Mouse (Mus musculus) heart, adult 18-20 months (tissue): ENCODE data around the gene Med13l. TPM values are rescaled to one million over a fixed set of nuclear protein-coding genes. Genes with fewer than 3 reads are reported as not detected.

Experiments
- DNase-seq, 2 experiments: peaks; one replicate each; pipeline ENCODE4 v3.0.0; 2021 to 2022; ENCODE audit warnings: mixed read lengths in 1 of 2
- total RNA-seq, 2 experiments: library from RNA; stranded (reverse); gene quantifications; 2 replicates each; pipeline ENCODE4 v1.2.3; 2021

The Med13l gene
- total RNA-seq, 2 experiments from 2014 or later: 27.4 to 31.0 TPM

- DNase-seq: peak; percentile 73 to 84
Measured at GRCm38 (mm10) chr5:118594470-118595236, 34.2 kb downstream of the Med13l start.

- no peak for DNase-seq
Measured at GRCm38 (mm10) chr5:118595901-118596300, 35.4 kb downstream of the Med13l start.

- DNase-seq: no peak
Measured at GRCm38 (mm10) chr5:118596452-118597092, 36.1 kb downstream of the Med13l start.

GRCm38 (mm10) chr5:118598601-118599000 is 38.1 kb downstream of the Med13l start:
- no peak for DNase-seq

GRCm38 (mm10) chr5:118601452-118601851 is 41.0 kb downstream of the Med13l start:
- DNase-seq: no peak

- DNase-seq: no peak
Measured at GRCm38 (mm10) chr5:118602706-118603105, 42.2 kb downstream of the Med13l start.

- DNase-seq: no peak
Measured at GRCm38 (mm10) chr5:118605424-118606067, 45.1 kb downstream of the Med13l start.

GRCm38 (mm10) chr5:118606636-118607035 is 46.2 kb downstream of the Med13l start:
- peak; percentile 60 to 61 for DNase-seq

- DNase-seq: no peak
Measured at GRCm38 (mm10) chr5:118607900-118608299, 47.4 kb downstream of the Med13l start.

GRCm38 (mm10) chr5:118610468-118610867 is 50.0 kb downstream of the Med13l start:
- DNase-seq: no peak

GRCm38 (mm10) chr5:118612956-118613631 is 52.6 kb downstream of the Med13l start:
- no peak for DNase-seq

GRCm38 (mm10) chr5:118613704-118614103 is 53.2 kb downstream of the Med13l start:
- DNase-seq: no peak

- peak in 1 of 2 experiments; percentile 62 for DNase-seq
Measured at GRCm38 (mm10) chr5:118614116-118614515, 53.6 kb downstream of the Med13l start.

- no peak for DNase-seq
Measured at GRCm38 (mm10) chr5:118614571-118614981, 54.1 kb downstream of the Med13l start.

GRCm38 (mm10) chr5:118618963-118619610 is 58.6 kb downstream of the Med13l start:
- no peak for DNase-seq

- no peak for DNase-seq
Measured at GRCm38 (mm10) chr5:118619801-118620200, 59.3 kb downstream of the Med13l start.

GRCm38 (mm10) chr5:118620330-118620910 is 59.9 kb downstream of the Med13l start:
- no peak for DNase-seq

GRCm38 (mm10) chr5:118621877-118622276 is 61.4 kb downstream of the Med13l start:
- DNase-seq: peak in 1 of 2 experiments; percentile 19

- no peak for DNase-seq
Measured at GRCm38 (mm10) chr5:118622346-118622745, 61.9 kb downstream of the Med13l start.

GRCm38 (mm10) chr5:118623797-118624196 is 63.3 kb downstream of the Med13l start:
- DNase-seq: no peak

- no peak for DNase-seq
Measured at GRCm38 (mm10) chr5:118627630-118628029, 67.2 kb downstream of the Med13l start.

GRCm38 (mm10) chr5:118628211-118628610 is 67.7 kb downstream of the Med13l start:
- DNase-seq: no peak
